Mouse (Mus musculus): Measurements from ENCODE around the gene Morn3.

DNA sequence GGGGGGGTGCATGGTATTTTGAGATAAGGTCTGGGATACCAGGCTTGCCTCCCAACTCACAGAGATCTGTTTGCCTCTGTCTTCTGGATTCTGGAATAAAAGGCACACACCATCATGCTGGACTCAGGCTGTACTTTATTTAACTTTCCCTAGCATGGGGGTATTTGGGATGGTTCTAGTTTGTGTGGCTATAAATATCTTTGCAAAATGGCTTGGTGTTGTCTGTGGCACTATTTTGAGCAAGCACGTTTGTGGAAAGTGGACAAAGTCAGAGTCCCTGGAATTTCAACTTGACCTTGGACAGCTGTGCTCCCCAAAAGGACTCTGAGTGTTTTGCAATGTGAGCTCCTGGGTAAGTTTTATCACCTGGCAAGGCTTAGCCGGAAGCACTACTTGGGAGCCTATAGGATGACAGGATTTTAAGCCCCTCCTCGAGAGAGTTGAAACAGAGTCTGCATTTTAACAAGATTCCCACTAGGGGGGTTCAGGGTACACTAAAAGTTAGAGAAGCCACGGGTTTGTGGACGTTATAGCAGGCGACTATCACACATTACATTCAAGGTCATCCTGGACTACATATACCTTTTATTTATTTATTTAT, 20.7 kb upstream of the Morn3 start:
- peak; percentile 16 to 77; a peak in 2 of 4 replicates for TF ChIP-seq CTCF (conservative IDR thresholded peaks at IDR 0.05 in 1 of 2, IDR thresholded peaks at IDR 0.05 in 1 of 2; ENCODE audit: low read depth in 2 of 2, low read length in 2 of 2)
- TF ChIP-seq SIN3A (IDR thresholded peaks at IDR 0.05; ENCODE audit: low read length): no peak
- no peak for TF ChIP-seq E2F4 (IDR thresholded peaks at IDR 0.05; ENCODE audit: insufficient replicate concordance, low read depth, low read length)
- 0 out of 2 replicates have a peak, but pooled peaks have one; percentile 36 for TF ChIP-seq POLR2A (IDR thresholded peaks at IDR 0.05; ENCODE audit: low read depth, low read length)
- no peak for TF ChIP-seq UBTF (IDR thresholded peaks at IDR 0.05; ENCODE audit: low read depth, low read length)
- no peak for TF ChIP-seq CHD1 (IDR thresholded peaks at IDR 0.05; ENCODE audit: low read depth, low read length)
